Mouse (Mus musculus) G1E (cell line): ENCODE results near the gene Slfnl1.

Experiments
- CTCF ChIP-seq: IDR thresholded peaks from 2 replicates; pipeline ENCODE4 v1.5.1; 2012; ENCODE audit warnings: low read depth, low read length, inconsistent platforms, mixed read lengths
- GATA1 ChIP-seq: IDR thresholded peaks from 2 replicates; pipeline ENCODE4 v1.6.1; 2012; ENCODE audit warnings: borderline replicate concordance, low read length, inconsistent platforms, mixed read lengths
- TAL1 ChIP-seq: conservative IDR thresholded peaks from 2 replicates; pipeline ENCODE4 v1.6.1; 2012; ENCODE audit warnings: low read depth, low read length, inconsistent platforms, mixed read lengths

DNA sequence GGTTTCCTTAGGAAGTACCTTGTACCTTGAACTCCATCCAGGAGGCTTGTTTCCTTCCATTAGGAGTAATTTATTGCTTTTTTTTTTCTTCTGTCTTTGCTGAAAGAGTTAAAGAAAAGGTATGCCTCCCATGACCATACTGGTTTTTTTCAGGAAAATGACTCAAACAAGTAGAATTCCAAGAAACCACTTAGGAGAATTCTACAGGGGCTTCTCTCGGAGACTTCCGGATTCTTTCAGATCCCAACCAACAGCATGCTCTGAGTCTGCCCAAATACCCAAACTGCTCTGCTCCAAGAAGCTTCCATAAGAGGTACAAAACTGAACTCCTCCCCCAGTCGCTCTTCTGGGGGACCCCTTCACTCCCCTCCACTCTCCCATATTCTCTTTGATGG is 39.0 kb downstream of the Slfnl1 start:
- TF ChIP-seq CTCF: no peak
- TF ChIP-seq GATA1: no peak
- TF ChIP-seq TAL1: no peak
